Mouse (Mus musculus) MEL-GATA-1-ER (cell line): ENCODE measurements around the gene Megf8.

ENCODE experiments used
- DNase-seq: peaks from one replicate; pipeline ENCODE4 v3.0.0-alpha.2; 2012; ENCODE audit warnings: low read depth; ENCODE audit errors: extremely low read depth

Megf8 gene

DNA sequence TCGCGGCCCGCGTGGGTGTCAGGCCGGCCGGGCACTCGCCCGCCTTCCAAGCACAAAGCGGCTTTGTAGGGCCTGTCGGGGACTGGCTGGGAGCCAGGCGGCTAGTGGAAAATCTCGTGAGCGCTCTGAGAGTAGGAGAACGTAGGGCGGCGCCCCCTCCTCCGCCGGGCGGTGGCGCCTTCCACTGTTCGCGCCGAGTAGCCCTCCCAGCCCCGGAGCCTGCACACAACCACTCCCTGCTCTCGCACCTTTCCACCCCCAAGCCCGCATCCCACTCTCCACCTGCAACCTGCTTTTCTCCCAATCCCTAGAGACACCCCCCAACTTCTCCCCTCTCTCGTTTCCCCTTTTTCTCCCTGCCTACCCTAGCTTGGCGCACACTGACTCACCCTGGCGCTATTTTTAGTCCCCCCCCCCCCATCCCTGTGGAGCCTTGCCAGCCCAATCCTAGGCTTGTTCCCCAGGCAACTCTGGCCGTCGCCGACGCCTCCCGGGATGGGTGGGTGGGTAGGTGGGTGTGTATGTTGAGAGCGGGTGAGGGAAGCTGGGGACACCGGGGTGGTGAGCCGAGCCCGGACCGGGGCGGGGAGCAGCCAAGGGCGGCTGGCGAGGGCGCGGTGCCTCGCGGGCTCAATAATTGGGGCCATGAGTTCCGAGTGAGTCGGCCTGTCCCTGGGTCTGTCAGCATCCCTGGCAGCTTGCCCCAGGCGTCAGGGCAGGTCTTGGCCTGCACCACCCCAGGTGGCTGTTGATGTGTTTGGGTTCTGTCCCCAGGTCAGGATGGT lies 37.7 kb upstream of the Megf8 start:
- peak; percentile 74 for DNase-seq

DNA sequence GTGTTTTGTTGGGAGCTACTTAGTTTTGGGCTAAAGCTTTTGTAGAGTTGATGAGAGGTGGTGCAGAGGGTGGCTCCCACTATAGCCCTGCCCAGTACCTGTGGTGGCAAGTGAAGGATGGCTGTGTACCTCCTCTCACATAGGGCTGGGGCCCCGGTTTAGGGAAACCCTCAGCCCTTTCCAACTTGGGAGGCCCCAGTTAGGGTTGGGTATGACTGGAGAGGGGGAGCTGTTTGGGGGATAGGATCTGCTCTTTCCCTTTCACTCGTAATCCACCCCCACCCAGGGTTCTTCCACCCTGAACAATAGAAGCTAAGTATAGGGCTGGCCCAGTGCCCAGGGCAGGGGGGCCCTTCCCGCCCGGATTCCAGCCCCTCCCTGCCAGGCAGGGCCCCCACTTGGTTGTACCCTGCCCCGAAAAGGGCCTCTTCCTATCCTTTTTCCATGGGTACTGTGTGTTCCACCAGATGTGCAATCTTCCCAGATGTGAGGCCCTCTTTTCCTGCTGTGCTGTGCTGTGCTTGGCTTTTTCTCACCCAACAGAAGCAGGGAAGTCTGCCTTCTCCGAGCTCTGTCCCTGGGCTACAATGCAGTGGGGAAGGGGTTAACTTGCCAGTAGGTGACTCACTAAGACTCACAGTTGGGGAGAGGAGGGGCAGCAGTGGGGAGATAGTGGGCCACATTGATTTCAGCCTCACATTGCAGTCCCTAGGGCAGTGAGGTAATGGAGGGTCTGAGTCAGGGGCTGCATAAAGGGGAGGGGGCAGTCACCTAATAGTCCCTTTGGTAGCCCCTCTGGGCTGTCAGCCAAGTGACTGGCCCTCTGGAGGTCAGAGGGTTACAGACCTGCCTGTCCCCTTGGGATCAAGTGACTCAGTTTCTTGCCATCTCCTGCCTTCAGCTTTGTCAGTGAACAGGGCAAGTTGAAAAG lies 36.8 kb upstream of the Megf8 start:
- DNase-seq = no peak

DNA sequence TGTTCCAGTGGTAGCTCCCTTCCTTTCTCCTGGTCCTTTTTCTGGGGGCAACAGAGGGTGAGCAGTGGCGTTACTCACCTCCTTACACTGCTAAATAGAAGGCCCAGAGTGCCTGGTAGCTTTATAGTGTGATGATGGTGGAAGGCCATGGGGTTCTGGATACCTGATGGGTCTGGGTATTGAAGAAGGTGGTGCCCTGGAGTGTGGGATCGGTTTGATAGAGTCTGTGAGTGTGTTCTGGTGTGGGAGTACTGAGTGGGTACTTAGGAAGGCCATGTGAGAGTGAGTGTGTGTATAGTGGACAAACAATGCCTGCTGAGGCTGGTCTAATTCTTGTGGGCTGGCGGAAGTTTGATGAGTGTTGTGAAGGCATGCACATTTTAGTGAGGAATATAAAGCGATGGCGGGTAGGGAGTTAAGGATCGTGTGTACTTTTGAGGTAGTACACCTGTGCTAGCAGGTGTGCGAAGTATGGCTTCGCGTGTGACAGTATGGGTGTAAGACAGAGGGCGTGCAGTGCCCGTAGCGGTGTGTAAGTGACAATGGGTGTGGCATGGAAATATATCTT lies 35.7 kb upstream of the Megf8 start:
- DNase-seq = no peak

DNA sequence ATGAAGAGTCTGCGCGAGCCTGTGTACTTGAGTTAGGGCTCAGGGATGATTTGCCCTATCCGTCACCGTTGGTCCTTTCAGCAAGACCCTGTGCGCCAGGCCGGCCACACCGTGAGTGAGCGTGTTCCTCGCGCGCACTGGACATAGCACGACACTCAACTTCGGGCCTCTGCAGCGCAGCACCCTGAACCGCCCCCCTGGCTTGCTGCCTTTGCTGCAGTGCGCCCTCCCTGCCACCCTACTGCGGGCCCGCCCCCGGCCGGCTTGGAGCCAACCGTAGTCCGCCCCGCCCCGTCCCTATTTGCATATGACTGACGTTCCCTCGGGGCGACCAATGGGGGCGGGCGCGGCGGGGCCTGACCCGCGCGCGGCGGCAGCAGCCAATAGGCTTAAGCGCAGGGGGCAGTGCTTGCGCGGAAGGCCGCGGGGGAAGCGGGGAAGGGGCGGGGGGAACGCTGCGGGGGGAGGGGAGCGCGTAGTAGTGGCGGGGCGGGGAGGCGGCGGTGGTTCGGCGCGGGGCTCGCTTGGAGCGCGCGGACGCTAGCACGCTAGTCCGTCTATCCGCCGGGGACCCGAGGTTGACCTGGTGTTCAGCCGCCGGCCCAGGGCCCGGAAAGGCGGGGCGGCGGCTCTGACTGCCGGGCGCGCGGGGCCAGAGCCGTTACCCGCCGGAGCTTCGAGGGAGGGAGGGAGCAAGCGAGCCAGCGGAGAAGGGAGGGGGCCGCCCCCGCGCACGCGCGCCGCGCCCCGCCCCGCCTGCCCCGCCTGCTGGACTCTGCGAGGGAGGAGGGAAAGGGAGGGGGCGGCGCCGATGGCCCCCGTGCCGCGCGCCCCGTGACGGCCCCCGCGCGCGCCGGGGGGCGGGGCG lies 35.0 kb upstream of the Megf8 start:
- DNase-seq = peak; percentile 78

DNA sequence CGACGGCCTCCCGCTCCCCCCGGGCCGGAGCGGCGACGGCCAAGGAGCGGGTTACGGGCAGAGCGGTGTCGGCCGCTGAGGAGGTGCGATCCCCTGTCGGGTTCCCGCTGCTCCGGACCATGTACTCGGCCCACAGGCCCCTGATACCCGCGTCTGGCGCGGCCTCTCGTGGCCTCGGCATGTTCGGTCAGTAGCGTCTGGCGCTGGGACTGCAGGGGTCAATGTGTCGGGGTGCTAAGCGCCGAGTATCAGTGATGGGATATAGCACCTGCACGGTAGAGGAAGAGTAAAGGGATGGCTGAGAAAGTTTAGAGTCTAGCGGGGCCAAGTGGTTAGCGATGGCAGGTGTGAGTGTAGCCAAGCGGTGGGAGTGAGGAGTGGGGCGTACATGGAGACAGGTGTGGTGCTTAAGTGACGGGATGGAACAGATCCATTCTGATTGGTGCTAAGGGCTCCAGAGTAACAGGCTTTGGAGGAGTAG lies 34.2 kb upstream of the Megf8 start:
- DNase-seq = no peak

DNA sequence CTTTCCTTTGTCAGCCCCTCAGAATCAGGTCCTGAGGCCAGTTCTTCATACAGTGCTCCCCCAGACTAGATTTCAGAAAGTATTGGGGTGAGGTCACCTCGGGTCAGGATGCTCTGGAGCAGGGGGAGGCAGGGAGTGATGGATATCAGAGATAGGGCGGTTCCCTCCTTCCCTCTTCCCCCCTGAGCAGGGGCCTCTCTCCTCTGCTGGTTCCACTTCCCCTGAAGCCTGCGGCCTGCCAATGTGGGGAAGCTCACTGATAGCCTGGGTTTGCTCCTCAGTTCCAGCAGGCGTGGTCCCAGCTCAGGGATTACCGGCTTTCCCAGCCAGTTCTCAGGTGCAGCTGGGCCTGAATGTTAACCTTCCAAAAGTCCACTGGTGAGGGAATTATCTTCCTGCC lies 33.3 kb upstream of the Megf8 start:
- peak; percentile 56 for DNase-seq

DNA sequence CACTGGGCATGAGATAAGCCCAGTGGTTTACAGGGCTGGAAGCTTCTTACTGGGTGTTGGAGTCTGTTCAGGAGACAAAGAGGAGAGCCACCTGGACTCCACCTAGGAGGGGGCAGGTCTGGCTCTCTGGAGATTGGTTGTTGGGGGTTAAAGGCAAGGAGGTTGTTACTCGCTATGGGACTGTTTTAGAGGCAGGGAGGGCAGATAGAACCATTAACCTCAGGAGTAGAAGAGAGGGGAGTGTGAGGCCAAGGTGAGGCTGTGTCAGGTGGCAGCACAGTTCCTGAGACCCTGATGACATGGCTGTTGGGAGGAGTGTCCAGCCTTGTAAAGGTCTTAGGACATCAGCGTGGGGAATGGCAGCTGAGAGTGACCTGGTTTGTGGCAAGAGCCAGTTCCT lies 32.8 kb upstream of the Megf8 start:
- DNase-seq = no peak

DNA sequence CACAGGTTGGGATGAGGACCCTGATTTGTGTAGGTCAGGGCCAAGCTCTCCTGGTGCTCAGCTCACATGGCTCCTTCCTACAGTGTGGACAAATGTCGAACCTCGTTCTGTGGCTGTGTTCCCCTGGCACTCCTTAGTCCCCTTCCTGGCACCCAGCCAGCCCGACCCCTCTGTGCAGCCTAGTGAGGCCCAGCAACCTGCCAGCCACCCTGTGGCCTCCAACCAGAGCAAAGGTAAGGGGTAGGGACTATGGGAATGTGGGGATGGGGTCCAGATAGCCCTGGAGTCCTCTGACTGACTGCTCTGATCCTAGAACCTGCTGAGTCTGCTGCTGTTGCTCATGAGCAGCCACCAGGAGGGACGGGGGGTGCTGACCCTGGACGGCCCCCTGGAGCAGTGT lies 32.2 kb upstream of the Megf8 start:
- no peak for DNase-seq

DNA sequence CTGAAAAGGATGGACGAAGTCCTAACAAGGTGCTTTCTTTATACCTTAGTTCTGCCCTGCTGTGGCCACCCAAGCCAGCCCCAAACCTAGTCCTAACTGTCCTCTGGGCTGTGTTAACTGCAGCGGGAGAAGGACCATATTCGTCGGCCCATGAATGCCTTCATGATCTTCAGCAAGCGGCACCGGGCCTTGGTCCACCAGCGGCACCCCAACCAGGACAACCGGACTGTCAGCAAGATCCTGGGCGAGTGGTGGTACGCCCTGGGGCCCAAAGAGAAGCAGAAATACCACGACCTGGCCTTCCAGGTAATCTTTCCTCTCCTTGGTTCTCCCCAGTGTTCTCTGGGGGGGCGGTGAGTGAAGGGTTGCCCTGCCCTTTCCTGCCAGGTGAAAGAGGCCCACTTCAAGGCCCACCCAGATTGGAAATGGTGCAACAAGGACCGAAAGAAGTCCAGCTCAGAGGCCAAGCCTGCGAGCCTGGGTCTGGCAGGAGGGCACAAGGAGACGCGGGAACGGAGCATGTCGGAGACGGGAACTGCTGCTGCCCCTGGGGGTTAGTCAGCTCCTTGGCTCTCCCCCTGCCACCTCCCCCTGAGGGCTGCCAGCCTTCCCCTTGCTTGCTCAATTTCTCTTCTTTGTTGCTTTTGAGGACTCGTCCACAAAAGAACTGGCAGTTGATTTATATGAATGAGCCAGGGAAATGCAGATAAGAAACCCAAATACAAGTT lies 31.3 kb upstream of the Megf8 start:
- no peak for DNase-seq

DNA sequence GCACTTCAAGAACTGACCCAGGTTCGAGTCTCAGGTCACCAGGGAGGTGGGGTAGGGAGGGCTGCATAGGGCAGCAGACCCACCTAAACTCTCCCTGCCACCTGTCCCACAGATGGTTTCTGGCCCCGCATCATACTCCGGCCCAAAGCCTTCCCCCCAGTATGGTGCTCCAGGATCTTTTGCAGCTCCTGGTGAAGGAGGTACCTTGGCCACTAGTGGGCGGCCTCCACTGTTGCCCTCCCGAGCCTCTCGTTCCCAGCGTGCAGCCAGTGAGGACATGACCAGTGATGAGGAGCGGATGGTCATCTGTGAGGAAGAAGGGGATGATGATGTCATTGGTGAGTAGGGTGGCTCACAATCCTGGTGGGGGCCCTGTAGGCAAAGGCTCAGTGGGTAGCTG lies 30.0 kb upstream of the Megf8 start:
- no peak for DNase-seq

DNA sequence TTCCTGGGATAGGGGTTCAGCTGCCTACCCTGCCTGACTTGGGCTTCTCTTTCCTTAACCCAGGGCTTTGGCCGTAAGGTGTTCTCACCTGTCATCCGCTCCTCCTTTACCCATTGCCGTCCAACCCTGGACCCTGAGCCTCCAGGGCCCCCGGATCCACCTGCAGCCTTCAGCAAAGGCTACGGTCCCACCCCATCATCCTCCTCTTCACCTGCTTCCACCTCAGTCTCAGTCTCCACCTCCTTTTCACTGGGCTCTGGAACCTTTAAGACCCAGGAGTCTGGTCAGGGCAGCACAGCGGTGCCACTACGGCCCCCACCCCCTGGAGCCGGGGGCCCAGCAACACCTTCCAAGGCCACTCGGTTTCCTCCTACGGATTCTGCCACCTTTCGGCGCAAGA lies 29.0 kb upstream of the Megf8 start:
- no peak for DNase-seq

DNA sequence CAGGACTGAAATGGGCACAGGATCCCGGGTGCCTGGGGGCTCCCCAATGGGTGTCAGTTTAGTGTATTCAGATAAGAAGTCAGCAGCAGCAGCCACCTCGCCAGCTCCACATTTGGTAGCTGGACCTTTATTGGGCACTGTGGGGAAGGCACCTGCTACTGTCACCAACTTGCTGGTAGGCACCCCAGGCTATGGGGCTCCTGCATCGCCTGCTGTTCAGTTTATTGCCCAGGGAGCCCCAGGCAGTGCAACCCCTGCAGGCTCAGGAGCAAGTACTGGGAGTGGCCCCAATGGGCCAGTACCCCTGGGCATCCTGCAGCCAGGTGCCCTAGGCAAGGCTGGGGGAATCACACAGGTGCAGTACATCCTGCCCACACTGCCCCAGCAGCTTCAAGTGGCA lies 28.2 kb upstream of the Megf8 start:
- no peak for DNase-seq

DNA sequence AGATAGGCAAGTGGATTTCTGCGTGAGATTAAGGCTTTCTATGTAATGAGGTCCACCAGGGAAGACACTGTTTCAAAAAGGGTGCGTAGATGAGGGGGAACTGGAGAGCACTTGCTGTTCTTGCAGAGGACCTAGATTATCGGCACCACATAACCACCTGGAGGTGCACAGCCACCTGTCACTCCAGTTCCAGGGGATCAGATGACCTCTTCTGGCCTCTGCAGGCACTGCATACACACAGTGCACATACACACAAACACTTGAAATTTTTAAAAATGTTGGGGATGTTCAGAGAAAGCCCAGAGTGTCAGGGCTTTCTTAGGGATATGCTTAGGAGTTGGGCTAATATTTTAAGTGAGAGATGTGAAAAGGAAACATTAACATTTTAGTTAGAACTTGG lies 27.0 kb upstream of the Megf8 start:
- DNase-seq = no peak

DNA sequence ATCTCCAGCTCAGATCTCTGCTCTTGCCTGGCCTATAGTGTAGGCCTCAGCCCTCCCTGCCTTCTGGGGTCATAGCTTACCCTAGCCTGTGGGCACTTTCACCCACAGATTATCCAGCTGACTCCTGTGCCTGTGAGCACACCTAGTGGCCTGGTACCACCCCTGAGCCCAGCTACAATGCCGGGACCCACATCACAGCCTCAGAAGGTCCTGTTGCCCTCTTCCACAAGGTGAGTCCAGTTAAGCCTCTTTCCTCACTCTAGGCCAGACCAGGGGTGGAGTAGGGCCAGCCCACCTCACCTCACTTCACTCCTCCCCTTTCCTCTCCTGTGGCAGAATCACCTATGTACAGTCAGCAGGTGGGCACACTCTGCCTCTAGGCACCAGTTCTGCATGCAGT lies 26.5 kb upstream of the Megf8 start:
- DNase-seq = no peak

DNA sequence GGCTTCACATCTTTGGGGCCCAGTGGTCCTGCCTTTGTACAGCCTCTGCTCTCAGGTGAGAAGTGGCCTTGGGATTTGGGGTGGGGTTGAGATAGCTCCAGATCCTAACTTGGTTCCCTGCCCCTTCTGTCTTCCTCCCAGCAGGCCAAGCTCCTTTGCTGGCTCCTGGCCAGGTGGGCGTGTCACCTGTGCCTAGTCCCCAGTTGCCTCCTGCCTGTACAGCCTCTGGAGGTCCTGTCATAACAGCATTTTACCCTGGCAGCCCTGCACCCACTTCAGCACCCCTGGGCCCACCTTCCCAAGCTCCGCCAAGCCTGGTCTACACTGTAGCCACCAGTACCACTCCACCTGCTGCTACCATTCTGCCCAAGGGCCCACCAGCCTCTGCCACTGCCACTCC lies 26.1 kb upstream of the Megf8 start:
- DNase-seq = no peak

DNA sequence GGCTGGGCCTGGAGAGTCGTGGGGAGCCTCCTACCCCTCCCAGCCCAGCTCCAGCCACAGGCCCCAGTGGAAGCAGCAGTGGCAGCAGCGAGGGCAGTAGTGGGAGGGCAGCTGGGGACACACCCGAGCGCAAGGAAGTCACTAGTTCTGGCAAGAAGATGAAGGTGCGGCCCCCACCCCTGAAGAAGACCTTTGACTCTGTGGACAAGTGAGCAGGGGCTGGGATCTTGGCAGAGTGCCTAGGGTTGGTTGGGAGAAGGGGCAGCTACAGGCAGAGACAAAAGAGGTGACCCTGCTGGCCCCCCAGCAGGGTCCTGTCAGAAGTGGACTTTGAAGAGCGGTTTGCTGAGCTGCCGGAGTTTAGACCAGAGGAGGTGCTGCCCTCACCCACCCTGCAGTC lies 24.9 kb upstream of the Megf8 start:
- DNase-seq = no peak

DNA sequence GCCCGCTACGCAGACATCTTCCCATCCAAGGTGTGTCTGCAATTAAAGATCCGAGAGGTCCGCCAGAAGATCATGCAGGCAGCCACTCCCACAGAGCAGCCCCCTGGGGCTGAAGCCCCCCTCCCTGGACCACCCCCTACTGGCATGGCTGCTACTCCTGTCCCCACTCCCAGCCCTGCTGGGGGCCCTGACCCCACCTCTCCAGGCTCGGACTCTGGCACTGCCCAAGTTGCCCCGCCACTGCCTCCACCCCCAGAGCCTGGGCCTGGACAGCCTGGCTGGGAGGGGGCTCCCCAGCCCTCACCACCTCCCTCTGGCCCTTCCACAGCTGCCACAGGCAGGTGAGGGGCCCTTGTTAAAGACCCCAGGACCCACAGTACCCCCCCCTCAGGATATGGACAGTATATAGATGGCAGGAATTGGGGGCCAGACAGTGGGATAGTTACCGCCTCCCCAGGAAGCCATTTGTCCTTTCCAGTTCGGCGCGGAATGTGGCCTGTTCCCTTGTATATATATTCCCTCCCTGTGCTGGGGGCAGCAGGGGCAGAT lies 23.7 kb upstream of the Megf8 start:
- no peak for DNase-seq

DNA sequence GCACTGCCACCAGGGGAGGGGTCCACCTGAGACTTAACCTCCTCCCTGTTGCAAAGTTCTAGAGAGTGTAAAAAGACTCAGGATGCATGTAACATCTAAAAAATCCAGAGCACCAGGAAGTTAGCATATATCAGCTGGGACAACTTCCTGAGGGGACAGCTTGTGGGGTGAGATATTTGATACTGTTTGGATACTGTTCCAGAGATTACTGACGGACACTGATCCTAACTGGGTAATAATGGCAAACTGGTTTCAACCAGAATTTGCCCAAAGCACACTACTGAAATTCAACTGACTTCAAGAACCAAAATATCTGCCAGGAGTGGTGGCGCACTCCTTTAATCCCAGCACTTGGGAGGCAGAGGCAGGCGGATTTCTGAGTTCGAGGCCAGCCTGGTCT lies 22.5 kb upstream of the Megf8 start:
- DNase-seq = no peak

DNA sequence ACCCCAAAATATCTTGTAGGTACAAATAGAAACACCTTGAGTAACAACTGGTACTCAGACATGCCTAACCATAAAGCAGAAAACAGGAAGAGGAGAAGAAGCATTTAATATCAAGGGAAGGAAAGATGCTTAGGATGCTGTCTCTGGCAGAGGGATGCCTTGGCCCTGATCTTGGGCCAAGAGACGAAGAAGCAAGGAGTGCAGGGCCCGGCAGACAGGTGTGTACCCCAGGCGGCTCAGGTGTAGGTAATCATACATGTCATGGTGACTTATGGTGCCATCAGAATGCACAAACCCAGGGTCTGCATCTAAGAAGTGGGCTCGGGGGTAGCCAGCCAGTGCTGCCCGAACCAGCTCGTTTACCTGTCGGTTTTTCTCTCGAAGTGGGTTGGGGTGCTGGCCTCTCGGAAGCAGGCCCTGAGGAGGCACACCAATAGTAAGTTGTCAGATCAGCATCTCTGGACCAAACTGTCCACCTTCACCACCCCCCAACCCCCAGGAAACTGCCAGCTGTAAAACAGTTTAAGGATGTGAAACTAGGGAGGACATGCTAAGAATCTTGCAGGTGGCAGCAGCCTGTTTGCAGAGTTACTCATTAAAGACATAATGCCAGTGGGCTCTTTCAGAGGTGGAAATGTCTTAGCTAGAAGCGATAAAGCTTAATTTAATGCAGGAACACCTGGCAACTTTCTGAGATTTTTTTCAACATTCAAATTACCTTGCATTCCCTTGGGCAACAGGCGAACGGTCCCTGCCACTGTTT lies 21.8 kb upstream of the Megf8 start:
- no peak for DNase-seq
